Mouse (Mus musculus) forebrain, postnatal 0 days (tissue): Measurements from ENCODE around the gene Adamts14. TPM values are rescaled to one million over a fixed set of nuclear protein-coding genes. Genes with fewer than 3 reads are reported as not detected.

Experiments
- ATAC-seq: fragments of 200-750 bp; cut with Nextera tagmentation; 2 replicates; pipeline ENCODE4 v1.8.0; 2017; ENCODE audit warnings: mild to moderate bottlenecking, moderate library complexity
- DNase-seq: peaks from one replicate; pipeline ENCODE4 v3.0.0-alpha.2; 2015
- H3K27ac ChIP-seq: fragments of 300-500 bp; sonication (generic); 2 replicates; pipeline ENCODE4 v1.5.1; 2014; ENCODE audit warnings: low read depth, mild to moderate bottlenecking, antibody characterized with exemption, low read length, moderate library complexity, mixed read lengths
- H3K27me3 ChIP-seq: fragments of 300-500 bp; sonication (generic); 2 replicates; pipeline ENCODE4 v1.6.1; 2014; ENCODE audit warnings: mild to moderate bottlenecking, low read length, mixed read lengths; ENCODE audit not compliant: insufficient read depth
- H3K36me3 ChIP-seq: fragments of 300-500 bp; sonication (generic); 2 replicates; pipeline ENCODE4 v1.6.1; 2014; ENCODE audit warnings: mild to moderate bottlenecking, moderate library complexity; ENCODE audit not compliant: insufficient read depth
- H3K4me1 ChIP-seq: fragments of 300-500 bp; sonication (generic); 2 replicates; pipeline ENCODE4 v1.6.1; 2014; ENCODE audit warnings: antibody characterized with exemption; ENCODE audit not compliant: insufficient read depth
- H3K4me2 ChIP-seq: fragments of 300-500 bp; sonication (generic); 2 replicates; pipeline ENCODE4 v1.6.1; 2014; ENCODE audit warnings: low read depth, mild to moderate bottlenecking, moderate library complexity
- H3K4me3 ChIP-seq: fragments of 300-500 bp; sonication (generic); 2 replicates; pipeline ENCODE4 v1.5.1; 2014; ENCODE audit warnings: low read depth, low read length, mixed read lengths
- H3K9ac ChIP-seq: fragments of 300-500 bp; sonication (generic); 2 replicates; pipeline ENCODE4 v1.6.1; 2014; ENCODE audit warnings: mild to moderate bottlenecking
- H3K9me3 ChIP-seq: fragments of 300-500 bp; sonication (generic); 2 replicates; pipeline ENCODE4 v1.6.1; 2016; ENCODE audit warnings: low read length
- CTCF ChIP-seq: sonication (generic); IDR thresholded peaks from 2 replicates; pipeline ENCODE4 v1.5.1; 2016; ENCODE audit warnings: antibody characterized with exemption, control low read depth, low read depth
- WGBS: fragments of 180-500 bp; shearing (Covaris S2); extraction: QIAGEN DNeasy Blood & Tissue Kit; methylation state at CpG from one replicate; pipeline ENCODE4 v1.1.7; 2014; 5-methylcytosine and 5-hydroxymethylcytosine counted together
- polyA plus RNA-seq: library from polyadenylated mRNA; unstranded; fragments of >200 nt; fragmentation: Nextera tagmentation; extraction: Ambion mirVana; gene quantifications from 2 replicates; pipeline ENCODE4 v1.2.1, GENCODE M21; 2015
- total RNA-seq: library from RNA; depleted of rRNA; stranded (reverse); fragments of >200 nt; gene quantifications from 2 replicates; pipeline ENCODE4 v1.2.3, GENCODE M21; 2014

Adamts14 gene
- total and polyA plus RNA-seq, 2 experiments from 2014 or later: 0.22 to 1.0 TPM

- Histone ChIP-seq H3K9me3 (no peaks in the 10 kb centered on the region), H3K4me1 (no peaks in the 10 kb centered on the region), H3K4me2 (no peak overlapping the region), H3K27ac (no peak overlapping the region), H3K9ac (no peak overlapping the region), H3K36me3 (no peaks in the 10 kb centered on the region), H3K27me3 (no peaks in the 10 kb centered on the region), H3K4me3 (no peak overlapping the region)
- DNase-seq (no peak), ATAC-seq (no peak)
- 83% methylated on average over 6 of the region's 6 CpGs for WGBS
- TF ChIP-seq CTCF: no peak
Measured at GRCm38 (mm10) chr10:61246288-61246687, 26.9 kb downstream of the Adamts14 start.

GRCm38 (mm10) chr10:61241961-61242421 lies 31.2 kb downstream of the Adamts14 start:
- ATAC-seq (no peak), DNase-seq (no peak)
- Histone ChIP-seq H3K9me3 (no peaks in the 10 kb centered on the region), H3K4me1 (no peaks in the 10 kb centered on the region), H3K36me3 (no peaks in the 10 kb centered on the region), H3K27me3 (no peaks in the 10 kb centered on the region), H3K27ac (no peak overlapping the region), H3K4me2 (no peak overlapping the region), H3K4me3 (no peak overlapping the region), H3K9ac (no peak overlapping the region)
- WGBS: 65% methylated on average over 4 of the region's 4 CpGs
- TF ChIP-seq CTCF: no peak

GRCm38 (mm10) chr10:61240108-61240920 lies 32.9 kb downstream of the Adamts14 start:
- Histone ChIP-seq H3K36me3 (no peaks in the 10 kb centered on the region), H3K9ac (no peak overlapping the region), H3K4me2 (no peak overlapping the region), H3K27ac (no peak overlapping the region), H3K4me1 (no peaks in the 10 kb centered on the region), H3K27me3 (no peaks in the 10 kb centered on the region), H3K9me3 (no peaks in the 10 kb centered on the region), H3K4me3 (no peak overlapping the region)
- ATAC-seq (no peak), DNase-seq (no peak)
- no peak for TF ChIP-seq CTCF
- WGBS: 78% methylated on average over 14 of the region's 14 CpGs

- Histone ChIP-seq H3K27ac (no peak overlapping the region), H3K27me3 (no peaks in the 10 kb centered on the region), H3K9me3 (no peaks in the 10 kb centered on the region), H3K36me3 (no peaks in the 10 kb centered on the region), H3K9ac (no peak overlapping the region), H3K4me1 (no peaks in the 10 kb centered on the region), H3K4me3 (no peak overlapping the region), H3K4me2 (no peak overlapping the region)
- no peak for TF ChIP-seq CTCF
- ATAC-seq: no peak
- 78% methylated on average over 6 of the region's 6 CpGs for WGBS
- DNase-seq: no peak
Measured at GRCm38 (mm10) chr10:61237391-61237785, 35.9 kb downstream of the Adamts14 start.

- H3K9me3 ChIP-seq: no peaks in the 10 kb centered on the region
- no peak overlapping the region for H3K4me2 ChIP-seq
- 54% methylated on average over 4 of the region's 4 CpGs for WGBS
- H3K27me3 ChIP-seq: no peaks in the 10 kb centered on the region
- no peak for TF ChIP-seq CTCF
- no peak overlapping the region for H3K27ac ChIP-seq
- no peak overlapping the region for H3K4me3 ChIP-seq
- no peak overlapping the region for H3K9ac ChIP-seq
- no peaks in the 10 kb centered on the region for H3K4me1 ChIP-seq
- ATAC-seq (no peak), DNase-seq (no peak)
- no peaks in the 10 kb centered on the region for H3K36me3 ChIP-seq
Measured at GRCm38 (mm10) chr10:61236683-61237390, 36.4 kb downstream of the Adamts14 start.

GRCm38 (mm10) chr10:61235677-61236267 lies 37.5 kb downstream of the Adamts14 start:
- H3K9me3 ChIP-seq: no peaks in the 10 kb centered on the region
- no peak overlapping the region for H3K4me2 ChIP-seq
- no peak overlapping the region for H3K4me3 ChIP-seq
- no peaks in the 10 kb centered on the region for H3K36me3 ChIP-seq
- H3K27me3 ChIP-seq: no peaks in the 10 kb centered on the region
- H3K9ac ChIP-seq: no peak overlapping the region
- no peaks in the 10 kb centered on the region for H3K4me1 ChIP-seq
- ATAC-seq: no peak
- WGBS: 91% methylated on average over 6 of the region's 6 CpGs
- no peak overlapping the region for H3K27ac ChIP-seq
- no peak for DNase-seq
- TF ChIP-seq CTCF: no peak

- Histone ChIP-seq H3K4me3 (no peak overlapping the region), H3K9ac (no peak overlapping the region), H3K27ac (no peak overlapping the region), H3K9me3 (no peaks in the 10 kb centered on the region), H3K36me3 (no peaks in the 10 kb centered on the region), H3K27me3 (no peaks in the 10 kb centered on the region), H3K4me2 (no peak overlapping the region), H3K4me1 (no peaks in the 10 kb centered on the region)
- no peak for DNase-seq
- TF ChIP-seq CTCF: no peak
- ATAC-seq: no peak
- 76% methylated on average over 4 of the region's 4 CpGs for WGBS
Measured at GRCm38 (mm10) chr10:61234319-61234718, 38.9 kb downstream of the Adamts14 start.
